Mouse (Mus musculus): ENCODE results near the gene Tbx21. TPM values are rescaled to one million over a fixed set of nuclear protein-coding genes. Genes with fewer than 3 reads are reported as not detected.

Gene Tbx21
- polyA plus RNA-seq, 2 experiments = 0.02 TPM; not detected in 1

- H3K4me3 ChIP-seq (ENCODE audit: insufficient read depth in 1 of 2, low read depth in 2 of 2, low read length in 2 of 2) = no peak overlapping the region
These were observed 48.3 kb downstream of the Tbx21 start for GRCm38 (mm10) chr11:97066656-97067360.

GRCm38 (mm10) chr11:97065538-97066295 lies 49.4 kb downstream of the Tbx21 start:
- H3K9me3 ChIP-seq (ENCODE audit: control insufficient read depth, low read length) = no peaks in the 10 kb centered on the region
- no peak overlapping the region for H3K4me3 ChIP-seq (ENCODE audit: insufficient read depth in 1 of 2, low read depth in 2 of 2, low read length in 2 of 2)
- 73% methylated on average over 12 of the region's 12 CpGs for WGBS (ENCODE audit: insufficient replicate concordance)
- H3K27me3 ChIP-seq (ENCODE audit: control insufficient read depth, insufficient read depth, low read length) = no peaks in the 10 kb centered on the region
- no peak overlapping the region for H3K4me2 ChIP-seq (ENCODE audit: low read depth)
- no peaks in the 10 kb centered on the region for H3K36me3 ChIP-seq (replicated peaks; ENCODE audit: control insufficient read depth, insufficient read depth, low read depth)
- H3K9ac ChIP-seq (replicated peaks) = no peak overlapping the region
- no peaks in the 10 kb centered on the region for H3K4me1 ChIP-seq (replicated peaks; ENCODE audit: control insufficient read depth in 2 of 2, insufficient read depth in 2 of 2, low read length in 1 of 2)
- ATAC-seq (ENCODE audit: insufficient read depth) (no peak), DNase-seq (ENCODE audit: low read depth in 3 of 3, low spot score in 3 of 3) (no peak)
- TF ChIP-seq EP300 (IDR thresholded peaks at IDR 0.05; ENCODE audit: low read depth) (no peak), CTCF (IDR thresholded peaks at IDR 0.05; ENCODE audit: low read depth) (no peak)
- H3K27ac ChIP-seq = no peak overlapping the region

More at GRCm38 (mm10) chr11:97066656-97067360, 48.3 kb downstream of the Tbx21 start:
- H3K9me3 ChIP-seq (ENCODE audit: control insufficient read depth, low read length) = no peaks in the 10 kb centered on the region
- TF ChIP-seq EP300 (IDR thresholded peaks at IDR 0.05; ENCODE audit: low read depth) (no peak), CTCF (IDR thresholded peaks at IDR 0.05; ENCODE audit: low read depth) (no peak)
- WGBS (ENCODE audit: insufficient replicate concordance) = 70% methylated on average over 22 of the region's 22 CpGs
- H3K36me3 ChIP-seq (replicated peaks; ENCODE audit: control insufficient read depth, insufficient read depth, low read depth) = no peaks in the 10 kb centered on the region
- H3K27ac ChIP-seq = no peak overlapping the region
- H3K4me1 ChIP-seq (replicated peaks; ENCODE audit: control insufficient read depth in 2 of 2, insufficient read depth in 2 of 2, low read length in 1 of 2) = no peaks in the 10 kb centered on the region
- H3K9ac ChIP-seq (replicated peaks) = no peak overlapping the region
- ATAC-seq (ENCODE audit: insufficient read depth) (no peak), DNase-seq (ENCODE audit: low read depth in 3 of 3, low spot score in 3 of 3) (no peak)
- H3K27me3 ChIP-seq (ENCODE audit: control insufficient read depth, insufficient read depth, low read length) = no peaks in the 10 kb centered on the region
- no peak overlapping the region for H3K4me2 ChIP-seq (ENCODE audit: low read depth)

- DNase-seq (ENCODE audit: low read depth in 3 of 3, low spot score in 3 of 3) (no peak), ATAC-seq (ENCODE audit: insufficient read depth) (no peak)
- Histone ChIP-seq H3K9ac (replicated peaks) (no peak overlapping the region), H3K4me3 (ENCODE audit: insufficient read depth in 1 of 2, low read depth in 2 of 2, low read length in 2 of 2) (no peak overlapping the region), H3K9me3 (ENCODE audit: control insufficient read depth, low read length) (no peaks in the 10 kb centered on the region), H3K27ac (no peak overlapping the region), H3K4me1 (replicated peaks; ENCODE audit: control insufficient read depth in 2 of 2, insufficient read depth in 2 of 2, low read length in 1 of 2) (no peaks in the 10 kb centered on the region), H3K27me3 (ENCODE audit: control insufficient read depth, insufficient read depth, low read length) (no peaks in the 10 kb centered on the region), H3K36me3 (replicated peaks; ENCODE audit: control insufficient read depth, insufficient read depth, low read depth) (no peaks in the 10 kb centered on the region), H3K4me2 (ENCODE audit: low read depth) (no peak overlapping the region)
- WGBS (ENCODE audit: insufficient replicate concordance) = 67% methylated on average over 3 of the region's 3 CpGs
- peak; percentile 48 for TF ChIP-seq CTCF (IDR thresholded peaks at IDR 0.05; ENCODE audit: low read depth)
- no peak for TF ChIP-seq EP300 (IDR thresholded peaks at IDR 0.05; ENCODE audit: low read depth)
These were observed 51.2 kb downstream of the Tbx21 start for GRCm38 (mm10) chr11:97063921-97064295.

DNA sequence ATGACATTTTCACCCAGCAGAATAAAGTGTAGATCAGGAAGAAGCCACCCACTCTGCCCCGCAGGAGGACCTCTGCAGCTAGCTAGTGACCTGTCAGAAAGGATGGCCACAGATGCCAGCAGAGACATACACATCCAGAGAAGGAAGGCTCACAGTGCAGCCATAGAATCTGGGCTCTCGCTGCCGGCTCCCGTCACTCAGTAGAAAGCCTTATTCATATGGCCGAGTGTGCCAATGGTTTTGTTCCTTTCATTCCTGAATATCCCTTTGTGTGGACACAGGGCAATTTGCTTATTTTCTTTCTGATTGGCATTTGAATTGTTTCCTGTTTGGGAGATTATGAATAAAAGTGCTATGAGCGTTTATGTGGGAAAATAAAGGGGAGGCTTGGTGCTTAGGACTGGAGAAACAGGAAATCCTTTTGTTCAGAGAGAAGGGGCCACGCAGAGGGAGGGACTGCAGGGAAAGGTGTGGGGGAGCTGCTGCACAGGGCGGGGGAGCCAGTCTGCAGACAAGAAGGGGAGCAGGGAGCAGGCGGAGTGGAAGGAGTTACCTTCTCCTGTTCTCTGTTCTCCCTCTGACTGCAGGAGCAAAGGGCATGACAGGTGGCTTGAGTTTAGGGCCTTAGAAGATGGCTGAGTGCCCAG lies 51.7 kb downstream of the Tbx21 start:
- H3K27ac ChIP-seq = no peak overlapping the region
- no peak overlapping the region for H3K9ac ChIP-seq (replicated peaks)
- no peak overlapping the region for H3K4me3 ChIP-seq (ENCODE audit: insufficient read depth in 1 of 2, low read depth in 2 of 2, low read length in 2 of 2)
- H3K9me3 ChIP-seq (ENCODE audit: control insufficient read depth, low read length) = no peaks in the 10 kb centered on the region
- 50% methylated on average over 9 of the region's 9 CpGs for whole genome bisulfite sequencing (ENCODE audit: insufficient replicate concordance)
- H3K27me3 ChIP-seq (ENCODE audit: control insufficient read depth, insufficient read depth, low read length) = no peaks in the 10 kb centered on the region
- DNase-seq (ENCODE audit: low read depth in 3 of 3, low spot score in 3 of 3) (no peak), ATAC-seq (ENCODE audit: insufficient read depth) (no peak)
- no peaks in the 10 kb centered on the region for H3K36me3 ChIP-seq (replicated peaks; ENCODE audit: control insufficient read depth, insufficient read depth, low read depth)
- no peak overlapping the region for H3K4me2 ChIP-seq (ENCODE audit: low read depth)
- no peaks in the 10 kb centered on the region for H3K4me1 ChIP-seq (replicated peaks; ENCODE audit: control insufficient read depth in 2 of 2, insufficient read depth in 2 of 2, low read length in 1 of 2)
- TF ChIP-seq EP300 (IDR thresholded peaks at IDR 0.05; ENCODE audit: low read depth) = no peak
- no peak for TF ChIP-seq CTCF (IDR thresholded peaks at IDR 0.05; ENCODE audit: low read depth)

DNA sequence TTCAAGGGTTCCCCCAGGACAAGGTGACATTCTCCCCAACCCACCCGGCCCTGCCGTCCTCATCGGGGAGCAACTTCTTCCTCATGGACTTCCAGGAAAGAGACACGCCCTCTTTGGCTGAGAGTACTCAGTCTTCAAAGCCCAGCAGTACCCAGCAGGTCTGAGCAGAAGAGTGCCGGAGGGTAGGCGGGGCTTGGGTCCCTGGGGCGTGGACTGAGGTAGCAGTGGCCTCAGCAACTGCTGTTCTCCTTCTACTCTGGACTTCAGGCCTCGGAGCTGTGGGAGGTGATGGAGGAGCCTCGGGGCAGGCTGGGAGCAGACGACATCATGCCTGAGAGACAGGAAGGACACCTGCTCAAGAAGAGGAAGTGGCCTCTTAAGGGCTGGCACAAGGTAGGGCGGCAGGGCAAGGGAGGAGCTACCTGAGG lies 62.9 kb downstream of the Tbx21 start:
- Histone ChIP-seq H3K36me3 (replicated peaks; ENCODE audit: control insufficient read depth, insufficient read depth, low read depth) (no peaks in the 10 kb centered on the region; the same call in 1 of the 2 replicates), H3K4me1 (replicated peaks; ENCODE audit: control insufficient read depth in 2 of 2, insufficient read depth in 2 of 2, low read length in 1 of 2) (peaks cover 8 to 15% of the 10 kb centered on the region in 2 experiments), H3K9ac (replicated peaks) (peak overlapping the region; percentile 65; the same call in 1 of the 2 replicates), H3K9me3 (ENCODE audit: control insufficient read depth, low read length) (no peaks in the 10 kb centered on the region), H3K27ac (no peak overlapping the region), H3K4me2 (ENCODE audit: low read depth) (peak overlapping the region; percentile 68), H3K4me3 (ENCODE audit: insufficient read depth in 1 of 2, low read depth in 2 of 2, low read length in 2 of 2) (peak overlapping the region; percentile 54 to 64), H3K27me3 (ENCODE audit: control insufficient read depth, insufficient read depth, low read length) (no peaks in the 10 kb centered on the region)
- TF ChIP-seq CTCF (IDR thresholded peaks at IDR 0.05; ENCODE audit: low read depth) = no peak
- TF ChIP-seq EP300 (IDR thresholded peaks at IDR 0.05; ENCODE audit: low read depth) = no peak
- DNase-seq (ENCODE audit: low read depth in 3 of 3, low spot score in 3 of 3) (peak in 1 of 3 experiments; percentile 64), ATAC-seq (ENCODE audit: insufficient read depth) (peak; percentile 71; the same call in 1 of the 2 replicates)
- WGBS (ENCODE audit: insufficient replicate concordance) = 8% methylated on average over 11 of the region's 11 CpGs

Data from liver, embryonic 14.5 days (tissue).